Mouse (Mus musculus): Measurements from ENCODE around the gene Prdm11. TPM values are rescaled to one million over a fixed set of nuclear protein-coding genes. Genes with fewer than 3 reads are reported as not detected.

Prdm11 gene
- total and polyA plus RNA-seq, 3 experiments: 0.05 to 1.8 (median 0.06) TPM

GRCm38 (mm10) chr2:92938827-92939226, 107.1 kb downstream of the Prdm11 start:
- no peaks in the 10 kb centered on the region for H3K36me3 ChIP-seq (replicated peaks in 1 of 2; ENCODE audit: control insufficient read depth in 1 of 2, insufficient read depth in 1 of 2, low read length in 1 of 2)
- no peaks in the 10 kb centered on the region for H3K79me2 ChIP-seq (replicated peaks; ENCODE audit: control insufficient read depth, extremely low read depth, insufficient read depth, poor library complexity, severe bottlenecking)
- dilution Hi-C loops (cut with MboI; ENCODE audit: extremely low pct_ligation_motif_present, extremely low pct_unique_long_range_greater_than_20kb, low sequenced_read_pairs) (no loop called here), in situ Hi-C loops (cut with MboI; ENCODE audit: low pct_ligation_motif_present, low pct_unique_long_range_greater_than_20kb, low sequenced_read_pairs) (no loop called here)
- H3K9ac ChIP-seq (ENCODE audit: insufficient read depth, low read depth): no peak overlapping the region
- H3K27ac ChIP-seq (ENCODE audit: insufficient read depth, low read depth): no peak overlapping the region
- H3K9me3 ChIP-seq (replicated peaks; ENCODE audit: low read length): no peaks in the 10 kb centered on the region
- peaks cover 84% of the 10 kb centered on the region for H3K27me3 ChIP-seq (replicated peaks)
- TF ChIP-seq CHD1 (IDR thresholded peaks at IDR 0.05; ENCODE audit: low read depth, low read length) (no peak), POLR2AphosphoS2 (IDR thresholded peaks at IDR 0.05; ENCODE audit: low read depth, low read length) (no peak), EP300 (IDR thresholded peaks at IDR 0.05; ENCODE audit: low read length) (no peak), ETS1 (conservative IDR thresholded peaks at IDR 0.05; ENCODE audit: low read depth, low read length) (no peak), MAX (IDR thresholded peaks at IDR 0.05; ENCODE audit: low read length) (no peak), TBP (conservative IDR thresholded peaks at IDR 0.05; ENCODE audit: low read depth, low read length) (no peak), MYC (IDR thresholded peaks at IDR 0.05; ENCODE audit: low read depth, low read length) (no peak), GABPA (IDR thresholded peaks at IDR 0.05; ENCODE audit: insufficient replicate concordance, low read depth, low read length) (no peak), KAT2A (IDR thresholded peaks at IDR 0.05; ENCODE audit: insufficient replicate concordance, low read length) (no peak), ZKSCAN1 (IDR thresholded peaks at IDR 0.05; ENCODE audit: borderline replicate concordance, low read depth, low read length) (no peak), SIN3A (IDR thresholded peaks at IDR 0.05; ENCODE audit: low read length) (no peak), ELF1 (IDR thresholded peaks at IDR 0.05; ENCODE audit: low read depth, low read length) (no peak), BHLHE40 (IDR thresholded peaks at IDR 0.05; ENCODE audit: low read depth, low read length) (no peak), CTCF (conservative IDR thresholded peaks at IDR 0.05 in 1 of 2, IDR thresholded peaks at IDR 0.05 in 1 of 2; ENCODE audit: low read depth in 2 of 2, low read length in 2 of 2) (no peak), ZC3H11A (IDR thresholded peaks at IDR 0.05; ENCODE audit: low read depth, low read length) (no peak), RAD21 (IDR thresholded peaks at IDR 0.05; ENCODE audit: low read depth, low read length) (no peak), MEF2A (IDR thresholded peaks at IDR 0.05; ENCODE audit: borderline replicate concordance, low read depth, low read length) (no peak)
- DNase-seq (ENCODE audit: extremely low read depth): no peak
- no peak overlapping the region for H3K4me3 ChIP-seq (replicated peaks in 1 of 3; ENCODE audit: low read depth in 2 of 3, low read length in 2 of 3, poor library complexity in 1 of 3)
- no peaks in the 10 kb centered on the region for H3K4me1 ChIP-seq (ENCODE audit: control insufficient read depth in 1 of 2, insufficient read depth in 2 of 2)
- no peak overlapping the region for H3K4me2 ChIP-seq (ENCODE audit: insufficient read depth, low read depth, poor library complexity, severe bottlenecking)

GRCm38 (mm10) chr2:92938063-92938462, 107.9 kb downstream of the Prdm11 start:
- Histone ChIP-seq H3K4me2 (ENCODE audit: insufficient read depth, low read depth, poor library complexity, severe bottlenecking) (no peak overlapping the region), H3K9me3 (replicated peaks; ENCODE audit: low read length) (no peaks in the 10 kb centered on the region), H3K9ac (ENCODE audit: insufficient read depth, low read depth) (no peak overlapping the region), H3K4me1 (ENCODE audit: control insufficient read depth in 1 of 2, insufficient read depth in 2 of 2) (no peaks in the 10 kb centered on the region), H3K27me3 (replicated peaks) (peaks cover 82% of the 10 kb centered on the region), H3K4me3 (replicated peaks in 1 of 3; ENCODE audit: low read depth in 2 of 3, low read length in 2 of 3, poor library complexity in 1 of 3) (no peak overlapping the region), H3K36me3 (replicated peaks in 1 of 2; ENCODE audit: control insufficient read depth in 1 of 2, insufficient read depth in 1 of 2, low read length in 1 of 2) (no peaks in the 10 kb centered on the region), H3K79me2 (replicated peaks; ENCODE audit: control insufficient read depth, extremely low read depth, insufficient read depth, poor library complexity, severe bottlenecking) (no peaks in the 10 kb centered on the region), H3K27ac (ENCODE audit: insufficient read depth, low read depth) (no peak overlapping the region)
- DNase-seq (ENCODE audit: extremely low read depth): no peak
- TF ChIP-seq RAD21 (IDR thresholded peaks at IDR 0.05; ENCODE audit: low read depth, low read length) (no peak), NELFE (IDR thresholded peaks at IDR 0.05; ENCODE audit: low read depth, low read length) (no peak), USF2 (conservative IDR thresholded peaks at IDR 0.05; ENCODE audit: low read depth, low read length) (no peak), TBP (conservative IDR thresholded peaks at IDR 0.05; ENCODE audit: low read depth, low read length) (no peak), BHLHE40 (IDR thresholded peaks at IDR 0.05; ENCODE audit: low read depth, low read length) (no peak)
- in situ Hi-C loops (cut with MboI; ENCODE audit: low pct_ligation_motif_present, low pct_unique_long_range_greater_than_20kb, low sequenced_read_pairs) (no loop called here), dilution Hi-C loops (cut with MboI; ENCODE audit: extremely low pct_ligation_motif_present, extremely low pct_unique_long_range_greater_than_20kb, low sequenced_read_pairs) (no loop called here)

Measured in CH12.LX (cell line).